Mouse (Mus musculus) thymus, adult 2 months (tissue): ENCODE measurements around the gene Lhfpl2.

Experiments
- CTCF ChIP-seq: fragments of 200-500 bp; IDR thresholded peaks from 2 replicates; pipeline ENCODE4 v1.5.1; 2012; ENCODE audit warnings: mild to moderate bottlenecking, control low read depth, low read length, moderate library complexity, borderline replicate concordance; ENCODE audit not compliant: control insufficient read depth, poor library complexity, insufficient read depth; ENCODE audit errors: extremely low read depth
- POLR2A ChIP-seq: fragments of 200-500 bp; IDR thresholded peaks from 2 replicates; pipeline ENCODE4 v1.6.1; 2012; ENCODE audit warnings: mild to moderate bottlenecking, low read length, control low read depth, moderate library complexity; ENCODE audit not compliant: control insufficient read depth, poor library complexity, insufficient read depth; ENCODE audit errors: extremely low read depth

- no peak for TF ChIP-seq POLR2A
- TF ChIP-seq CTCF = no peak
Measured at GRCm38 (mm10) chr13:94118091-94118490, 60.5 kb downstream of the Lhfpl2 start.
